Mouse (Mus musculus): ENCODE data around the gene Ptprr.

The Ptprr gene

GRCm38 (mm10) chr10:116017845-116018479 lies at the start of gene Ptprr:
Gene Ptprr (plus strand): TSS chr10:116018213.
- in situ Hi-C loops (cut with MboI; ENCODE audit: low sequenced_read_pairs): no loop called here

- in situ Hi-C loops (cut with MboI; ENCODE audit: low sequenced_read_pairs): no loop called here
Measured at GRCm38 (mm10) chr10:115976345-115976744, 41.7 kb upstream of the Ptprr start.

- in situ Hi-C loops (cut with MboI; ENCODE audit: low sequenced_read_pairs): no loop called here
Measured at GRCm38 (mm10) chr10:115978992-115979391, 39.0 kb upstream of the Ptprr start.

GRCm38 (mm10) chr10:115980018-115980417 lies 38.0 kb upstream of the Ptprr start:
- in situ Hi-C loops (cut with MboI; ENCODE audit: low sequenced_read_pairs): no loop called here

- in situ Hi-C loops (cut with MboI; ENCODE audit: low sequenced_read_pairs): no loop called here
Measured at GRCm38 (mm10) chr10:115984308-115984707, 33.7 kb upstream of the Ptprr start.

GRCm38 (mm10) chr10:116001838-116002237 lies 16.2 kb upstream of the Ptprr start:
- in situ Hi-C loops (cut with MboI; ENCODE audit: low sequenced_read_pairs): no loop called here

GRCm38 (mm10) chr10:116006675-116007074 lies 11.3 kb upstream of the Ptprr start:
- in situ Hi-C loops (cut with MboI; ENCODE audit: low sequenced_read_pairs): no loop called here

GRCm38 (mm10) chr10:116018480-116018891 lies 473 bp downstream of the Ptprr start:
- in situ Hi-C loops (cut with MboI; ENCODE audit: low sequenced_read_pairs): no loop called here

- in situ Hi-C loops (cut with MboI; ENCODE audit: low sequenced_read_pairs): no loop called here
Measured at GRCm38 (mm10) chr10:116019086-116019860, 1.3 kb downstream of the Ptprr start.

GRCm38 (mm10) chr10:116021081-116021480 lies 3.1 kb downstream of the Ptprr start:
- in situ Hi-C loops (cut with MboI; ENCODE audit: low sequenced_read_pairs): no loop called here

GRCm38 (mm10) chr10:116038150-116038549 lies 20.1 kb downstream of the Ptprr start:
- in situ Hi-C loops (cut with MboI; ENCODE audit: low sequenced_read_pairs): no loop called here

- in situ Hi-C loops (cut with MboI; ENCODE audit: low sequenced_read_pairs): no loop called here
Measured at GRCm38 (mm10) chr10:116075954-116076353, 57.9 kb downstream of the Ptprr start.

GRCm38 (mm10) chr10:116078636-116079035 lies 60.6 kb downstream of the Ptprr start:
- in situ Hi-C loops (cut with MboI; ENCODE audit: low sequenced_read_pairs): no loop called here

GRCm38 (mm10) chr10:116079396-116079795 lies 61.4 kb downstream of the Ptprr start:
- in situ Hi-C loops (cut with MboI; ENCODE audit: low sequenced_read_pairs): no loop called here

- in situ Hi-C loops (cut with MboI; ENCODE audit: low sequenced_read_pairs): no loop called here
Measured at GRCm38 (mm10) chr10:116080841-116081240, 62.8 kb downstream of the Ptprr start.

- in situ Hi-C loops (cut with MboI; ENCODE audit: low sequenced_read_pairs): no loop called here
Measured at GRCm38 (mm10) chr10:116083965-116084364, 66.0 kb downstream of the Ptprr start.

- in situ Hi-C loops (cut with MboI; ENCODE audit: low sequenced_read_pairs): no loop called here
Measured at GRCm38 (mm10) chr10:116096466-116096865, 78.5 kb downstream of the Ptprr start.

GRCm38 (mm10) chr10:116098470-116098869 lies 80.5 kb downstream of the Ptprr start:
- in situ Hi-C loops (cut with MboI; ENCODE audit: low sequenced_read_pairs): no loop called here

GRCm38 (mm10) chr10:116108176-116108575 lies 90.2 kb downstream of the Ptprr start:
- in situ Hi-C loops (cut with MboI; ENCODE audit: low sequenced_read_pairs): no loop called here

- in situ Hi-C loops (cut with MboI; ENCODE audit: low sequenced_read_pairs): no loop called here
Measured at GRCm38 (mm10) chr10:116108730-116109129, 90.7 kb downstream of the Ptprr start.

- in situ Hi-C loops (cut with MboI; ENCODE audit: low sequenced_read_pairs): no loop called here
Measured at GRCm38 (mm10) chr10:116112868-116113267, 94.9 kb downstream of the Ptprr start.

GRCm38 (mm10) chr10:116113867-116114474 lies 96.0 kb downstream of the Ptprr start, which contains the start of gene 4933416C03Rik:
Gene 4933416C03Rik (minus strand): TSS chr10:116113917.
- in situ Hi-C loops (cut with MboI; ENCODE audit: low sequenced_read_pairs): no loop called here

All from CH12F3 (cell line).